Mouse (Mus musculus) kidney, postnatal 0 days (tissue): ENCODE data around the gene Nudt14. TPM values are rescaled to one million over a fixed set of nuclear protein-coding genes. Genes with fewer than 3 reads are reported as not detected.

Experiments
- ATAC-seq: fragments of 200-750 bp; cut with Nextera tagmentation; replicated peaks from 2 replicates; pipeline ENCODE4 v1.8.0; 2017; ENCODE audit warnings: low read depth, moderate number of reproducible peaks, moderate TSS enrichment, moderate library complexity; ENCODE audit not compliant: low FRiP score
- DNase-seq: peaks from one replicate; pipeline ENCODE4 v3.0.0-alpha.2; 2016; ENCODE audit warnings: low spot score
- H3K27ac ChIP-seq: fragments of 300-500 bp; sonication (generic); 2 replicates; pipeline ENCODE4 v1.5.1; 2014; ENCODE audit warnings: mild to moderate bottlenecking
- H3K27me3 ChIP-seq: fragments of 300-500 bp; sonication (generic); 2 replicates; pipeline ENCODE4 v1.6.1; 2014; ENCODE audit warnings: low read length, mixed read lengths; ENCODE audit not compliant: insufficient read depth
- H3K36me3 ChIP-seq: fragments of 300-500 bp; sonication (generic); 2 replicates; pipeline ENCODE4 v1.6.1; 2014; ENCODE audit warnings: low read length, mixed read lengths; ENCODE audit not compliant: insufficient read depth
- H3K4me1 ChIP-seq: fragments of 300-500 bp; sonication (generic); replicated peaks from 2 replicates; pipeline ENCODE4 v1.6.1; 2014; ENCODE audit warnings: antibody characterized with exemption, low read length, mixed read lengths; ENCODE audit not compliant: insufficient read depth
- H3K4me2 ChIP-seq: fragments of 300-500 bp; sonication (generic); 2 replicates; pipeline ENCODE4 v1.6.1; 2014; ENCODE audit warnings: mild to moderate bottlenecking, low read length, moderate library complexity, mixed read lengths
- H3K4me3 ChIP-seq: fragments of 300-500 bp; sonication (generic); replicated peaks from 2 replicates; pipeline ENCODE4 v1.5.1; 2014; ENCODE audit warnings: low read depth, low read length
- H3K9ac ChIP-seq: fragments of 300-500 bp; sonication (generic); 2 replicates; pipeline ENCODE4 v1.6.1; 2014; ENCODE audit warnings: low read depth, low read length
- H3K9me3 ChIP-seq: fragments of 300-500 bp; sonication (generic); replicated peaks from 2 replicates; pipeline ENCODE4 v1.6.1; 2016; ENCODE audit warnings: low read length, inconsistent platforms, mixed read lengths
- CTCF ChIP-seq: IDR thresholded peaks from 2 replicates; pipeline ENCODE4 v1.5.1; 2016; ENCODE audit warnings: antibody characterized with exemption, low read depth, mild to moderate bottlenecking, moderate library complexity
- WGBS: fragments of 180-500 bp; shearing (Covaris S2); extraction: QIAGEN DNeasy Blood & Tissue Kit; methylation state at CpG from one replicate; pipeline ENCODE4 v1.1.7; 2014; 5-methylcytosine and 5-hydroxymethylcytosine counted together
- polyA plus RNA-seq: library from polyadenylated mRNA; unstranded; fragments of >200 nt; fragmentation: Nextera tagmentation; extraction: Ambion mirVana; gene quantifications from 2 replicates; pipeline ENCODE4 v1.2.1, GENCODE M21; 2015

The Nudt14 gene
- polyA plus RNA-seq, 1 experiment from 2014 or later: 99.2 TPM

DNA sequence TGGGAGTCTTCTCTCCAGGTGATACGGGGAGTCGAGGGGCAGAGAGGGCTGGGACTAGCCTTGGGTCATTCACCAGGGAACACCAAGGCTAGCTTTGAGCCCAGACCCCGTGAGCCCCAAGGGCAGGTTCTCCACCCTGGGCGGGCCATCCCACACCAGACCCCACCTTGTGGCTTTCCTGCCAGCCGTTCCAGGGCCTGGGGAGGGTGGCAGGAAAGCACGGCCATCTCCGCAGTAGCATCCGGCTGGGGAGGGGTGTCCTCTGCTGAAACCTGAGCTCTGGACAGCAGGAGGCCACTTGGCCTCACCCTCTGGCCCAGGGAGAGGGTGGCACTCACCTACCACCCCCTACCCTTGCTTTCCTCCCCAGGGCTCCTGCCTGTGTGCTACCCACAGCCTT is 24.0 kb downstream of the Nudt14 start:
- Histone ChIP-seq H3K4me2 (no peak overlapping the region), H3K36me3 (no peaks in the 10 kb centered on the region), H3K27me3 (no peaks in the 10 kb centered on the region), H3K4me3 (no peak overlapping the region), H3K9ac (no peak overlapping the region), H3K27ac (no peak overlapping the region), H3K9me3 (no peaks in the 10 kb centered on the region), H3K4me1 (no peaks in the 10 kb centered on the region)
- DNase-seq: no peak
- no peak for ATAC-seq
- WGBS: 36% methylated on average over 8 of the region's 8 CpGs
- TF ChIP-seq CTCF: no peak

DNA sequence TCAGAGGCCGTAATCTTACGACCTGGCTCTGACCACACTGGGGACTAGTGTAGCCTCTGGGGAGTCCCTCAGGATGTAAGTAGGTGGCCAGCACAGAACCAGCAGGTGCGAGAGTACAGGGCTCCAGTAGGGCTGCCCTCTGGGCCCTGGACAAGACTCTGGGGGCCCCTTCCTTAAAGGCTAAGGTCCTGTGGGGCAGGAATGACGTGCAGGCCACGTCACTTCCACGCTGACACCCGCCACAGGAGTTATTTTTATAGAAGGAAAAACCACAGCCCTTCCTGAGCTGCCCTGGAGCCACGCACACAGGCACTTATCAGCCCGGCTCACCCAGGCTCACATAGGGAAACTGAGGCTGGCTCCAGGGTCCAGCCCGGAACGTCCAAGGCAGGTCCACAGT is 24.4 kb downstream of the Nudt14 start:
- Histone ChIP-seq H3K27me3 (no peaks in the 10 kb centered on the region), H3K4me1 (no peaks in the 10 kb centered on the region), H3K27ac (no peak overlapping the region), H3K9me3 (no peaks in the 10 kb centered on the region), H3K9ac (no peak overlapping the region), H3K4me3 (no peak overlapping the region), H3K36me3 (no peaks in the 10 kb centered on the region), H3K4me2 (no peak overlapping the region)
- no peak for TF ChIP-seq CTCF
- WGBS: 66% methylated on average over 11 of the region's 11 CpGs
- ATAC-seq (no peak), DNase-seq (no peak)

DNA sequence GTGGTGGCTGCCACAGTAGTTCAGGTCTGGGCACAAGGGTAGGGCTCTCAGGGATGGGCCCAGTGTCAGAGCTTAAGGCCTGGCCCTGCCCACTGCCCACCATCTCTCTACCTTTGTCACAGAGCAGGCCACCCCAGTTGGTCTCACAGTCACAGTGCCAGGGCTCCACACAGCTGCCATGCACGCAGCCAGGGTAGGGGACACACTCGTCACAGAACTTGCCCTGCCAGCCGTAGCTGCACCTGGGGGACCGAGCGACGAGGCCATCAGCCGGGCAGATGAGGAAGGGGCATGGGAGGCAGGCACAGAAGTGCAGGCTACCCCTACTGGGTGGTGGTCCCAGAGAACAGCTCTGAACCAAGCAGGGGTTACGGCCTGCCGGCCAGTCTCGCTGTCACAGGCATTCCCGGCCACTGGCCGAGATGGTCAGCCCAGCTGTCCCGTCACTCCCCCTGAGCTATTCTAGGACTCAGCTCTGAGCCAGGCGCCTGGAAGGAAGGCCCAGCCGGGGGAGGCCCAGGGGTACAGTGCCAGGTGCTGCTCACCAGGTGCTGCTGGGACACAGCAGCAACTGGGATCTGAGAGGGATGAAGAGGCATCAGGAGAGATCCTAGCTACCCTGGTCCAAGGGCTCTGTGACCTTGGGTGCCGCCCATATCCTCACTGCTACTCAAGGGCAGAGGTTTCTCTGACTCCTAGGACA is 25.1 kb downstream of the Nudt14 start:
- no peak for ATAC-seq

DNA sequence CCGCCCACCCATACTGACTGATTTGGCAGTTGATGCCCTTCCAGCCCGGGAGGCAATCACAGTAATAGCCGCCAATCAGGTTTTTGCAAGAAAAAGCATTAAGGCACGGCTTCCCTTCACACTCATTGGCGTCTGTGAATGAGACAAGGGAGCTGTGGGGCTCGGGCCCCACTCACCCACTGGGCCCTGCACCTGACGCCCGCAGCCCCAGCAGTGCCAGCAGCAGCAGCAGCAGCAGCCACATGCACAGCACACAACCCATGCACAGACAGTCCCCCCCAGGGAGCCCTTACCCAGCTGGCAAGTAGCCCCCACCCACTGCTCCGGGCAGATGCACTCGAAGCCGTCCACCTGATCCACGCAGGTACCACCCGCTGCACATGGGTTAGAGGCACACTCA is 26.3 kb downstream of the Nudt14 start:
- Histone ChIP-seq H3K9ac (no peak overlapping the region), H3K36me3 (no peaks in the 10 kb centered on the region), H3K4me2 (no peak overlapping the region), H3K9me3 (no peaks in the 10 kb centered on the region), H3K27me3 (no peaks in the 10 kb centered on the region), H3K4me1 (no peaks in the 10 kb centered on the region), H3K4me3 (no peak overlapping the region), H3K27ac (no peak overlapping the region)
- DNase-seq: no peak
- ATAC-seq: no peak
- no peak for TF ChIP-seq CTCF
- WGBS: 65% methylated on average over 13 of the region's 13 CpGs

More for the DNA sequence above, 25.1 kb downstream of the Nudt14 start:
- Histone ChIP-seq H3K27me3 (no peaks in the 10 kb centered on the region), H3K36me3 (no peaks in the 10 kb centered on the region), H3K27ac (no peak overlapping the region), H3K9me3 (no peaks in the 10 kb centered on the region), H3K9ac (no peak overlapping the region), H3K4me2 (no peak overlapping the region), H3K4me3 (no peak overlapping the region), H3K4me1 (no peaks in the 10 kb centered on the region)
- 74% methylated on average over 16 of the region's 16 CpGs for WGBS
- TF ChIP-seq CTCF: no peak
- no peak for DNase-seq

DNA sequence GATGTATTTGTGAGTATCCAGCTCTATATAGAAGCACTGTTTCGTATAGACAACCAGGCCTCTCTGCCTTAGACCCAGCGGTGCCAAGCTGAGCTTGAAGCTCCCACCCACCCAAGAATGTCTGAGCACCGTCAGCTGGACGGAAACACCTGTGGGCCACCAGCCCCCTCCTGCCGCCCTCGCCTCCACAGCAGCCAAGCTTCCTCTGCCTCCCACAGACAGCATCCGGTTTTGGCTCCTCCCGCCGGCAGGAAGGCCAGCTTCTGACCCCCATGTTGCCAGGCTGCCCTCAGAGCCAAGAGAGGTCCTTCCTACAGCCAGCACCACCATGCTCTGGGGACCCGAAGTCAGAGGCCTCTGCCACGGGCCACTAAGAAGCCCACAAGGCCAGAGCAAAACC is 27.4 kb downstream of the Nudt14 start:
- Histone ChIP-seq H3K9ac (no peak overlapping the region), H3K4me1 (no peaks in the 10 kb centered on the region), H3K9me3 (no peaks in the 10 kb centered on the region), H3K27ac (no peak overlapping the region), H3K4me3 (no peak overlapping the region), H3K27me3 (no peaks in the 10 kb centered on the region), H3K4me2 (no peak overlapping the region), H3K36me3 (no peaks in the 10 kb centered on the region)
- ATAC-seq: no peak
- DNase-seq: no peak
- 50% methylated on average over 11 of the region's 11 CpGs for WGBS
- TF ChIP-seq CTCF: no peak

DNA sequence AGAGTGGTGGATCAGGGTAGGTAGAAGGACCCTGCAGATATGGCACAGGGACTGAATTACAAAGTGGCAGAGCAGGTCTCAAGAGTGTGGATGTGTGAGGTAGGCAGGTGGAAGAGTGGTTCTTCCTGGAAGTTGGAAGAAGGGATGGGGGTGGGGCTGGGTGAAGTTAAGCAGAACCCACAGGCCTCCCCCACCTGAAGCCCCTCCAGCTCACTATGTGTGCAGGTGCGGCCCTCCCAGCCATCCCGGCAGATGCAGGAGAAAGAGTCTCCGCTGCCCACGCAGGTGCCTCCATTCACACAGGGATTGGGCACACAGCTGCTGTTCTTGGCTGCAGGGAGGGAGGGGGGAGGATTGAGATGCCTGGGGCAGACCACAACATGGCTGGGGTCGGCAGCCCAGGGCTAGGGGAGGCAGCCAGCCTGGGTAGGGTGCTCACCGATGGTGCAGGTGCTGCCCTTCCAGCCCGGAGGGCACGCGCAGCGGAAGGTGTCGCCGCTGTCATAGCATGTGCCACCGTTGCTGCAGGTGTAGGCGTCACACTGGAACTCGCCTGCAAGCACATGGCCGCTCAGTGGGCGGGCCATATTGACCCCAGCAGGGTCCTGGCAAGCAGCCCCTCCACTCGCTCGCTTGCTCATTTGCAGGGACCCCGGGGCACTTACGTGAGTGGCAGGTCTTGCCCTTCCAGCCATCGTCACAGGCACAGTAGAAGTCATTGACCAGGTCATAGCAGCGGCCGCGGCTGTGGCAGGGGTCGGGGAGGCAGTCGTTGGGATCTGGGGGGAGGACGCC is 28.8 kb downstream of the Nudt14 start:
- no peak for TF ChIP-seq CTCF
- H3K9ac ChIP-seq: no peak overlapping the region
- no peaks in the 10 kb centered on the region for H3K36me3 ChIP-seq
- no peak overlapping the region for H3K4me2 ChIP-seq
- ATAC-seq (no peak), DNase-seq (no peak)
- H3K4me1 ChIP-seq: no peaks in the 10 kb centered on the region
- WGBS: 86% methylated on average over 28 of the region's 28 CpGs
- no peaks in the 10 kb centered on the region for H3K27me3 ChIP-seq
- H3K9me3 ChIP-seq: no peaks in the 10 kb centered on the region
- no peak overlapping the region for H3K4me3 ChIP-seq
- no peak overlapping the region for H3K27ac ChIP-seq
